Mouse (Mus musculus): ENCODE data around the gene Hoxc9. TPM values are rescaled to one million over a fixed set of nuclear protein-coding genes. Genes with fewer than 3 reads are reported as not detected.

Gene Hoxc9
- total RNA-seq, 2 experiments from 2014 or later = 6.8 to 7.4 TPM

GRCm38 (mm10) chr15:102955833-102956640, 20.2 kb upstream of the Hoxc9 start:
- no peak for DNase-seq (ENCODE audit: low spot score)

GRCm38 (mm10) chr15:102956906-102957305, 19.3 kb upstream of the Hoxc9 start:
- DNase-seq (ENCODE audit: low spot score) = no peak

GRCm38 (mm10) chr15:102959663-102960191, 16.5 kb upstream of the Hoxc9 start:
- DNase-seq (ENCODE audit: low spot score) = no peak

GRCm38 (mm10) chr15:102961728-102962127, 14.5 kb upstream of the Hoxc9 start:
- peak; percentile 53 for DNase-seq (ENCODE audit: low spot score)

- DNase-seq (ENCODE audit: low spot score) = peak; percentile 38
These were observed 13.7 kb upstream of the Hoxc9 start for GRCm38 (mm10) chr15:102962492-102962891.

GRCm38 (mm10) chr15:102963259-102963658, 13.0 kb upstream of the Hoxc9 start:
- DNase-seq (ENCODE audit: low spot score) = peak; percentile 47

- peak; percentile 78 for DNase-seq (ENCODE audit: low spot score)
These were observed 12.3 kb upstream of the Hoxc9 start for GRCm38 (mm10) chr15:102963671-102964640.

- DNase-seq (ENCODE audit: low spot score) = no peak
These were observed 11.0 kb upstream of the Hoxc9 start for GRCm38 (mm10) chr15:102965003-102965891.

- peak; percentile 97 for DNase-seq (ENCODE audit: low spot score)
These were observed 10.1 kb upstream of the Hoxc9 start for GRCm38 (mm10) chr15:102965892-102966775.

GRCm38 (mm10) chr15:102966776-102967311, 9.4 kb upstream of the Hoxc9 start, which contains the start of gene Hoxc10:
Hoxc10 (plus strand) TSS chr15:102966796.
- DNase-seq (ENCODE audit: low spot score) = peak; percentile 50

- no peak for DNase-seq (ENCODE audit: low spot score)
These were observed 9.0 kb upstream of the Hoxc9 start, which contains the start of gene Hoxc5 for GRCm38 (mm10) chr15:102967312-102967510. Hoxc5 (plus strand) TSS chr15:102967443.

- DNase-seq (ENCODE audit: low spot score) = peak; percentile 43
These were observed 8.5 kb upstream of the Hoxc9 start for GRCm38 (mm10) chr15:102967511-102968397.

GRCm38 (mm10) chr15:102969296-102969695, 6.9 kb upstream of the Hoxc9 start:
- no peak for DNase-seq (ENCODE audit: low spot score)

- DNase-seq (ENCODE audit: low spot score) = peak; percentile 50
These were observed 5.5 kb upstream of the Hoxc9 start for GRCm38 (mm10) chr15:102970740-102971139.

GRCm38 (mm10) chr15:102972254-102972653, 4.0 kb upstream of the Hoxc9 start:
- no peak for DNase-seq (ENCODE audit: low spot score)

- no peak for DNase-seq (ENCODE audit: low spot score)
These were observed 3.5 kb upstream of the Hoxc9 start for GRCm38 (mm10) chr15:102972753-102973152.

GRCm38 (mm10) chr15:102975034-102975433, 1.2 kb upstream of the Hoxc9 start:
- DNase-seq (ENCODE audit: low spot score) = no peak

GRCm38 (mm10) chr15:102975688-102976111, 539 bp upstream of the Hoxc9 start:
- no peak for DNase-seq (ENCODE audit: low spot score)
